26 mouse cellular contexts compared by ENCODE assay signal in genomic region chr7:28573236-28573635, GRCm38 (mm10). TPM values are rescaled to one million over a fixed set of nuclear protein-coding genes. Genes with fewer than 3 reads are reported as not detected.
A peak's percentile ranks its signal among the peaks of the same experiment; 100 is the strongest.
DNase-seq lines count a peak whose midpoint lies in the region; ATAC-seq and TF ChIP-seq lines count a peak whose summit lies in the region.
"Had no signal": no experiment of that assay in that cellular context is flagged by ENCODE, and none has a peak within 500 bp of the region (broad histone marks: within the 10 kb centered on the region; RNA-seq: fewer than 3 reads in every experiment).

No protein-coding gene starts in this region.

- no peak for ATAC-seq in kidney, embryonic 16.5 days (ENCODE audit: low FRiP score, low TSS enrichment)
- ATAC-seq in lung, embryonic 15.5 days (ENCODE audit: borderline replicate concordance, extremely low read depth, low FRiP score, low TSS enrichment): no peak
- ATAC-seq in liver, embryonic 16.5 days (ENCODE audit: low read depth): no peak
- ATAC-seq in stomach, postnatal 0 days (ENCODE audit: low FRiP score, low TSS enrichment): no peak
- ATAC-seq: forebrain, embryonic 16.5 days; midbrain, embryonic 15.5 days had no signal

- no peak for DNase-seq in kidney, adult 18-20 months
- DNase-seq in lung, postnatal 25 days (ENCODE audit: low spot score): no peak
- DNase-seq in stomach, postnatal 0 days (ENCODE audit: low spot score): no peak
- no peak for DNase-seq in cerebellum, postnatal 36 days
- DNase-seq: adrenal gland, adult 2 months; cerebellum, adult 11-12 months; cerebellum, postnatal 10 days; gastrocnemius, postnatal 10 days; heart, adult 11 months; heart, postnatal 14 days; lung, postnatal 14 days had no signal

- 88% methylated on average over 3 of the region's 3 CpGs for WGBS in kidney, embryonic 16.5 days
- WGBS in lung, embryonic 15.5 days: 85% methylated on average over 3 of the region's 3 CpGs
- WGBS in liver, embryonic 16.5 days (ENCODE audit: insufficient replicate concordance): 70% methylated on average over 3 of the region's 3 CpGs
- WGBS in stomach, postnatal 0 days: 87% methylated on average over 3 of the region's 3 CpGs

- TF ChIP-seq EP300 in stomach, postnatal 0 days (optimal IDR thresholded peaks at IDR 0.05): no peak

- H3K27me3 ChIP-seq in kidney, embryonic 16.5 days (ENCODE audit: insufficient read depth, low read length): no peaks in the 10 kb centered on the region
- no peaks in the 10 kb centered on the region for H3K27me3 ChIP-seq in lung, embryonic 15.5 days
- no peaks in the 10 kb centered on the region for H3K27me3 ChIP-seq in liver, embryonic 16.5 days (ENCODE audit: control insufficient read depth, insufficient read depth, low read depth, low read length)
- H3K27me3 ChIP-seq in stomach, postnatal 0 days (ENCODE audit: control insufficient read depth, insufficient read depth, low read length): no peaks in the 10 kb centered on the region
- H3K27me3 ChIP-seq: heart, embryonic 13.5 days; hindbrain, embryonic 15.5 days; megakaryocyte, embryonic 14.5 days; midbrain, embryonic 15.5 days; neural tube, embryonic 13.5 days had no signal

- peaks cover 78% of the 10 kb centered on the region for H3K4me1 ChIP-seq in kidney, embryonic 16.5 days (ENCODE audit: insufficient read depth, low read length)
- peaks cover 89% of the 10 kb centered on the region for H3K4me1 ChIP-seq in lung, embryonic 15.5 days
- H3K4me1 ChIP-seq in liver, embryonic 16.5 days (ENCODE audit: control insufficient read depth, low read depth, low read length): peaks cover 77% of the 10 kb centered on the region
- H3K4me1 ChIP-seq in stomach, postnatal 0 days (replicated peaks; ENCODE audit: control insufficient read depth, insufficient read depth): peaks cover 24% of the 10 kb centered on the region

- no peak overlapping the region for H3K4me3 ChIP-seq in kidney, embryonic 16.5 days (ENCODE audit: low read length)
- no peak overlapping the region for H3K4me3 ChIP-seq in lung, embryonic 15.5 days
- H3K4me3 ChIP-seq in liver, embryonic 16.5 days (ENCODE audit: low read depth, low read length): no peak overlapping the region
- no peak overlapping the region for H3K4me3 ChIP-seq in stomach, postnatal 0 days (ENCODE audit: low read depth, low read length)
- H3K4me3 ChIP-seq: forebrain, embryonic 10.5 days; heart, embryonic 13.5 days; hindbrain, embryonic 15.5 days; limb, embryonic 10.5 days; megakaryocyte, embryonic 14.5 days; midbrain, embryonic 15.5 days; neural tube, embryonic 13.5 days had no signal

- H3K9me3 ChIP-seq in kidney, embryonic 16.5 days (ENCODE audit: low read length): no peaks in the 10 kb centered on the region
- H3K9me3 ChIP-seq in lung, embryonic 15.5 days: no peaks in the 10 kb centered on the region
- no peaks in the 10 kb centered on the region for H3K9me3 ChIP-seq in liver, embryonic 16.5 days (replicated peaks; ENCODE audit: control insufficient read depth, low read length)
- H3K9me3 ChIP-seq in stomach, postnatal 0 days (ENCODE audit: control insufficient read depth, low read length): no peaks in the 10 kb centered on the region
- H3K9me3 ChIP-seq: forebrain, embryonic 10.5 days; heart, embryonic 13.5 days; hindbrain, embryonic 15.5 days; limb, embryonic 10.5 days; megakaryocyte, embryonic 14.5 days; midbrain, embryonic 15.5 days; neural tube, embryonic 13.5 days had no signal

- peak overlapping the region; percentile 61 for H3K27ac ChIP-seq in kidney, embryonic 16.5 days (ENCODE audit: low read length)
- 0 out of 2 replicates have a peak overlapping the region, but pooled peaks have one; percentile 7 for H3K27ac ChIP-seq in lung, embryonic 15.5 days
- H3K27ac ChIP-seq in liver, embryonic 16.5 days (ENCODE audit: low read length): 0 out of 2 replicates have a peak overlapping the region, but pooled peaks have one; percentile 16
- peak overlapping the region; percentile 96 for H3K27ac ChIP-seq in stomach, postnatal 0 days (replicated peaks)
- H3K27ac ChIP-seq: forebrain, embryonic 10.5 days; heart, embryonic 13.5 days; hindbrain, embryonic 15.5 days; limb, embryonic 10.5 days; liver, embryonic 14.5 days; midbrain, embryonic 15.5 days; neural tube, embryonic 13.5 days had no signal

- TF ChIP-seq CTCF in stomach, postnatal 0 days (IDR thresholded peaks at IDR 0.05; ENCODE audit: low read depth): no peak

- H3K9ac ChIP-seq in kidney, embryonic 16.5 days (replicated peaks; ENCODE audit: low read length): no peak overlapping the region
- no peak overlapping the region for H3K9ac ChIP-seq in lung, embryonic 15.5 days
- H3K9ac ChIP-seq in liver, embryonic 16.5 days (ENCODE audit: low read depth, low read length): no peak overlapping the region
- no peak overlapping the region for H3K9ac ChIP-seq in stomach, postnatal 0 days (ENCODE audit: low read length)
- H3K9ac ChIP-seq: hindbrain, embryonic 15.5 days; liver, embryonic 14.5 days; midbrain, embryonic 15.5 days; neural tube, embryonic 13.5 days had no signal

- H3K36me3 ChIP-seq in kidney, embryonic 16.5 days (ENCODE audit: insufficient read depth, low read length): peaks cover 7% of the 10 kb centered on the region; the same call in 1 of the 2 replicates
- H3K36me3 ChIP-seq in lung, embryonic 15.5 days: no peaks in the 10 kb centered on the region
- peaks cover 2% of the 10 kb centered on the region; the same call in 1 of the 2 replicates for H3K36me3 ChIP-seq in liver, embryonic 16.5 days (ENCODE audit: control insufficient read depth, insufficient read depth)
- H3K36me3 ChIP-seq in stomach, postnatal 0 days (ENCODE audit: control insufficient read depth, insufficient read depth, low read length): no peaks in the 10 kb centered on the region
- H3K36me3 ChIP-seq: hindbrain, embryonic 15.5 days; midbrain, embryonic 15.5 days had no signal

- H3K4me2 ChIP-seq in kidney, embryonic 16.5 days (replicated peaks; ENCODE audit: low read depth, low read length): no peak overlapping the region
- H3K4me2 ChIP-seq in lung, embryonic 15.5 days: no peak overlapping the region
- H3K4me2 ChIP-seq in liver, embryonic 16.5 days (ENCODE audit: low read depth, low read length): no peak overlapping the region
- no peak overlapping the region for H3K4me2 ChIP-seq in stomach, postnatal 0 days (replicated peaks; ENCODE audit: low read depth)
- H3K4me2 ChIP-seq: heart, embryonic 13.5 days; hindbrain, embryonic 15.5 days; midbrain, embryonic 15.5 days; neural tube, embryonic 13.5 days had no signal

RNA-seq across cellular contexts. Expression of gene Samd4b, which starts 24.7 kb away (rescaled TPM):
- 16.7 and 20.7 TPM in 2 replicates for polyA plus RNA-seq in kidney, embryonic 16.5 days (2015; fragmentation: Nextera tagmentation; extraction: Ambion mirVana)
- polyA plus RNA-seq in lung, embryonic 15.5 days (2015; fragmentation: Nextera tagmentation; extraction: Ambion mirVana): 21.3 and 21.6 TPM in 2 replicates
- 2.5 and 3.5 TPM in 2 replicates for polyA plus RNA-seq in liver, embryonic 16.5 days (2015; fragmentation: Nextera tagmentation; extraction: Ambion mirVana)
- polyA plus RNA-seq in stomach, postnatal 0 days (2015; fragmentation: Nextera tagmentation; extraction: Ambion mirVana): 9.8 and 12.0 TPM in 2 replicates

RNA-seq across cellular contexts. Expression of gene Pak4, which starts 24.7 kb away (rescaled TPM):
- 78.4 and 79.6 TPM in 2 replicates for polyA plus RNA-seq in kidney, embryonic 16.5 days (2015; fragmentation: Nextera tagmentation; extraction: Ambion mirVana)
- polyA plus RNA-seq in lung, embryonic 15.5 days (2015; fragmentation: Nextera tagmentation; extraction: Ambion mirVana): 55.4 and 60.8 TPM in 2 replicates
- 16.4 and 17.5 TPM in 2 replicates for polyA plus RNA-seq in liver, embryonic 16.5 days (2015; fragmentation: Nextera tagmentation; extraction: Ambion mirVana)
- polyA plus RNA-seq in stomach, postnatal 0 days (2015; fragmentation: Nextera tagmentation; extraction: Ambion mirVana): 33.9 and 34.1 TPM in 2 replicates

RNA-seq across cellular contexts. Expression of gene Nccrp1, which starts 26.2 kb away (rescaled TPM):
- 0.18 TPM in 1 of 2 replicates, not detected in the other for polyA plus RNA-seq in kidney, embryonic 16.5 days (2015; fragmentation: Nextera tagmentation; extraction: Ambion mirVana)
- polyA plus RNA-seq in lung, embryonic 15.5 days (2015; fragmentation: Nextera tagmentation; extraction: Ambion mirVana): not detected in 2 replicates
- polyA plus RNA-seq in liver, embryonic 16.5 days (2015; fragmentation: Nextera tagmentation; extraction: Ambion mirVana): not detected in 2 replicates
- 20.1 and 27.2 TPM in 2 replicates for polyA plus RNA-seq in stomach, postnatal 0 days (2015; fragmentation: Nextera tagmentation; extraction: Ambion mirVana)
- polyA plus RNA-seq: C2C12; embryonic facial prominence, embryonic 11.5 days; forebrain, embryonic 10.5 days; forebrain, embryonic 16.5 days; heart, embryonic 13.5 days; intestine, embryonic 14.5 days; limb, embryonic 10.5 days; liver, embryonic 14.5 days; neural tube, embryonic 13.5 days had no signal

RNA-seq across cellular contexts. Expression of gene Sycn, which starts 32.6 kb away (rescaled TPM):
- not detected in 2 replicates for polyA plus RNA-seq in kidney, embryonic 16.5 days (2015; fragmentation: Nextera tagmentation; extraction: Ambion mirVana)
- 0.53 TPM in 1 of 2 replicates, not detected in the other for polyA plus RNA-seq in lung, embryonic 15.5 days (2015; fragmentation: Nextera tagmentation; extraction: Ambion mirVana)
- 0.53 and 2.5 TPM in 2 replicates for polyA plus RNA-seq in liver, embryonic 16.5 days (2015; fragmentation: Nextera tagmentation; extraction: Ambion mirVana)
- 87.1 and 87.6 TPM in 2 replicates for polyA plus RNA-seq in stomach, postnatal 0 days (2015; fragmentation: Nextera tagmentation; extraction: Ambion mirVana)
- polyA plus RNA-seq: C2C12; embryonic facial prominence, embryonic 11.5 days; forebrain, embryonic 10.5 days; forebrain, embryonic 16.5 days; heart, embryonic 13.5 days; hindbrain, embryonic 15.5 days; limb, embryonic 10.5 days; liver, embryonic 14.5 days; midbrain, embryonic 15.5 days; neural tube, embryonic 13.5 days had no signal

RNA-seq across cellular contexts. Expression of gene Ifnl3, which starts 50.6 kb away (rescaled TPM):
- not detected in 2 replicates for polyA plus RNA-seq in kidney, embryonic 16.5 days (2015; fragmentation: Nextera tagmentation; extraction: Ambion mirVana)
- not detected in 2 replicates for polyA plus RNA-seq in lung, embryonic 15.5 days (2015; fragmentation: Nextera tagmentation; extraction: Ambion mirVana)
- polyA plus RNA-seq in liver, embryonic 16.5 days (2015; fragmentation: Nextera tagmentation; extraction: Ambion mirVana): not detected in 2 replicates
- not detected in 2 replicates for polyA plus RNA-seq in stomach, postnatal 0 days (2015; fragmentation: Nextera tagmentation; extraction: Ambion mirVana)
- polyA plus RNA-seq: C2C12; embryonic facial prominence, embryonic 11.5 days; forebrain, embryonic 10.5 days; forebrain, embryonic 16.5 days; heart, embryonic 13.5 days; hindbrain, embryonic 15.5 days; intestine, embryonic 14.5 days; limb, embryonic 10.5 days; liver, embryonic 14.5 days; midbrain, embryonic 15.5 days; neural tube, embryonic 13.5 days had no signal

Comparison
In these comparisons a context has a peak if more than half of its experiments do, and no peak if none do; other contexts are left out.
1. H3K27ac ChIP-seq: peak in every context shown above with its lines; median percentile 96 in stomach, postnatal 0 days; 61 in kidney, embryonic 16.5 days; 16 in liver, embryonic 16.5 days; 7 in lung, embryonic 15.5 days.
2. RNA of gene Nccrp1, which starts 26.2 kb away (polyA plus RNA-seq): 20.1 to 27.2 TPM in stomach, postnatal 0 days; 0.18 TPM in kidney, embryonic 16.5 days, not detected in lung, embryonic 15.5 days and not detected in liver, embryonic 16.5 days; every median in the first group is over 10 times any median in the second.